Mouse (Mus musculus) bone marrow, adult 2 months (tissue): ENCODE data around the gene Btnl4. TPM values are rescaled to one million over a fixed set of nuclear protein-coding genes. Genes with fewer than 3 reads are reported as not detected.
"Not testable (repeated sequence)": the region's sequence is repeated elsewhere in the genome, so short reads cannot be mapped to it uniquely, and the experiment has no call there.

Experiments used
- H3K27ac ChIP-seq: fragments of 200-500 bp; 2 replicates; pipeline ENCODE4 v1.5.1; 2012; ENCODE audit warnings: low read depth, mild to moderate bottlenecking, control low read depth, inconsistent platforms, low read length; ENCODE audit not compliant: control insufficient read depth, poor library complexity, insufficient read depth
- H3K4me1 ChIP-seq: fragments of 200-500 bp; 2 replicates; pipeline ENCODE4 v1.6.1; 2011; ENCODE audit warnings: low read length; ENCODE audit not compliant: control insufficient read depth, insufficient read depth
- H3K4me3 ChIP-seq: fragments of 200-500 bp; replicated peaks from 2 replicates; pipeline ENCODE3; 2011; ENCODE audit warnings: mild to moderate bottlenecking, low read depth, low read length, control low read depth; ENCODE audit not compliant: control insufficient read depth
- CTCF ChIP-seq: fragments of 200-500 bp; IDR thresholded peaks from 2 replicates; pipeline ENCODE4 v1.5.1; 2011; ENCODE audit warnings: low read length, control low read depth; ENCODE audit not compliant: control insufficient read depth, insufficient read depth
- POLR2A ChIP-seq: fragments of 200-500 bp; IDR thresholded peaks from 2 replicates; pipeline ENCODE4 v1.6.1; 2011; ENCODE audit warnings: low read depth, mild to moderate bottlenecking, control low read depth, low read length, borderline replicate concordance; ENCODE audit not compliant: control insufficient read depth
- WGBS: fragments of 180-500 bp; shearing (Covaris S2); methylation state at CpG from one replicate; pipeline ENCODE4 v1.1.7; 2018; 5-methylcytosine and 5-hydroxymethylcytosine counted together
- polyA plus RNA-seq: library from polyadenylated mRNA; stranded (reverse); fragments of >200 nt; gene quantifications from 2 replicates; pipeline ENCODE4 v1.2.4, GENCODE M21; 2011; ENCODE audit warnings: low replicate concordance; ENCODE audit not compliant: missing spikeins, insufficient read depth, insufficient read length

The Btnl4 gene
- polyA plus RNA-seq, 1 experiment, result 1.2 TPM

DNA sequence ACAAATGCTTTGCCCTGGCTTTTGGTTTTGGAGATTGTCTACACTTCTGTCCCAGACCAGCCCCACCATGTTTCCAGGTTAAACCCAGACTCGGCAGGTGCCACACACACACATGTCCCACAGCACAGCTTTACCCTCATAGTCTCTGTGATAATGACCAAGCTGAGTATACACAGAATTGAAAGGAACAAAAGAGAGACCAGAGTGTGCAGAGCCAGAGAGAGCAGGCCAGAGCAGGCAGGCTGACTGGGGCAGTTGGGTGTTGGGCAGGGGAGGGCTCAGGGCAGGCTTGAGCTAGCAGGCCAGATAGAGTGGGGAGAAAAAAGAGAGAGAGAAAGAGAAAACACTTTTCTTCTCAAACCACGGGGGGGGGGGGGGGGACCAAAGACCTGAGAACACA, 19.4 kb upstream of the Btnl4 start:
- WGBS, result 50% methylated on average over 2 of the region's 2 CpGs
- Histone ChIP-seq H3K4me1 (no peaks in the 10 kb centered on the region; the same call in 1 of the 2 replicates), H3K4me3 (no peak overlapping the region), H3K27ac (no peak overlapping the region)
- no peak for TF ChIP-seq POLR2A
- TF ChIP-seq CTCF, result no peak

DNA sequence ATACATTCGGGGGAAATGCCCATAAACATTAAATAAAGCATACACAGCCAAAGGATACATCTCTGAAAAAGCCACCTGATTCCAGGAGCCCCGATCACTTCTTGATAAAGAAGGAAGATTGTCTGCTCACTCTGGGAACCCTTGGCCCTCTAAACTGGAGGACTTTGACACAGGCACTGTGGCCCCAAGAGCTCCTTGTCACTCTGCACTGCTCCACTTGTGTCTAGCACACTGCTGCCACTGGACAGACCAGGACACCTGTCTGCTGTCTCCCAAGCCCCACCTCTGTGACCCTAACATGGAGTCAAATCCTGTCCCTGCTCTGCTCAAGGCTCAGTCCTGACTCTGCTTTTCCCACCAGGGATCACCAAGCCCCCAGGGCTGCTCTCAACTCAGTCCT, 18.0 kb upstream of the Btnl4 start:
- not testable (repeated sequence) for H3K27ac ChIP-seq, H3K4me3 ChIP-seq, H3K4me1 ChIP-seq
- 78% methylated on average over 2 of the region's 2 CpGs for WGBS

GRCm38 (mm10) chr17:34492796-34493195, 15.7 kb upstream of the Btnl4 start:
- Histone ChIP-seq H3K27ac (no peak overlapping the region), H3K4me1 (no peaks in the 10 kb centered on the region; the same call in 1 of the 2 replicates)
- TF ChIP-seq CTCF (no peak), POLR2A (no peak)

GRCm38 (mm10) chr17:34476427-34476826, 691 bp downstream of the Btnl4 start:
- no peak for TF ChIP-seq CTCF
- TF ChIP-seq POLR2A, result no peak
- Histone ChIP-seq H3K4me3 (no peak overlapping the region), H3K4me1 (no peaks in the 10 kb centered on the region), H3K27ac (no peak overlapping the region)
- 91% methylated on average over 1 of the region's 2 CpGs for WGBS

More at GRCm38 (mm10) chr17:34492796-34493195, 15.7 kb upstream of the Btnl4 start:
- H3K4me3 ChIP-seq, result no peak overlapping the region

DNA sequence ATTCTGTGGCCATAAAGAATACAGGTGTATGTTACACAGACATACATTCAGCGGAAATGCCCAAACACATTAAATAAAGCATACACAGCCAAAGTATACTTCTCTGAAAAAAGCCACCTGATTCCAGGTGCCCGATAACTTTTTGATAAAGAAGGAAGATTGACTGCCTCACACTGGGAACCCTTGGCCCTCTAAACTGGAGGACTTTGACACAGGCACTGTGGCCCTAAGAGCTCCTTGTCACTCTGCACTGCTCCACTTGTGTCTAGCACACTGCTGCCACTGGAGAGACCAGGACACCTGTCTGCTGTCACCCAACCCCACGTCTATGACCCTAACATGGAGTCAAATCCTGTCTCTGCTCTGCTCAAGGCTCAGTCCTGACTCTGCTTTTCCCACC, 2.1 kb downstream of the Btnl4 start:
- no peak for TF ChIP-seq POLR2A
- no peak for TF ChIP-seq CTCF
- WGBS, result 80% methylated on average over 3 of the region's 3 CpGs
- H3K4me3 ChIP-seq, result no peak overlapping the region
- no peak overlapping the region for H3K27ac ChIP-seq
- no peaks in the 10 kb centered on the region for H3K4me1 ChIP-seq

- H3K4me1 ChIP-seq, result no peaks in the 10 kb centered on the region
- 11% methylated on average over 2 of the region's 2 CpGs for WGBS
- H3K4me3 ChIP-seq, result no peak overlapping the region
- TF ChIP-seq POLR2A, result no peak
- no peak for TF ChIP-seq CTCF
- no peak overlapping the region for H3K27ac ChIP-seq
These were observed 6.6 kb downstream of the Btnl4 start for GRCm38 (mm10) chr17:34470491-34470890.

DNA sequence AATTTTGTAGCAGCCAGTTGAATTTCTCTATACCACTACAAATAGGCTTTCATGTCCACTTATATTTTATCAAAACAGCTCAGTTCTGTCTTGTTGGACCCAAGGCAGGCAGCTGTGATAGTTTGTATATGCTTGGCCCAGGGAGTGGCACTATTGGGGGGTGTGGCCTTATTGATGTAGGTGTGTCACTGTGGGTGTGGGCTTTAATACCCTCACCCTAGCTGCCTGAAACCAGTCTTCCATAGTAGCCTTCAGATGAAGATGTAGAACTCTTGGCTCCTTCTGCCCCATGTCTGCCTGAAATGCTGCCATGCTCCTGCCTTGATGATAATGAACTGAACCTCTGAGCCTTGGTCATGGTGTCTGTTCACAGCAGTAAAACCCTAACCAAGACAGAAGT, 11.2 kb downstream of the Btnl4 start:
- not testable (repeated sequence) for H3K4me3 ChIP-seq, H3K27ac ChIP-seq, H3K4me1 ChIP-seq

- Histone ChIP-seq H3K4me1 (peaks cover 3% of the 10 kb centered on the region), H3K27ac (no peak overlapping the region), H3K4me3 (no peak overlapping the region)
- WGBS, result 67% methylated on average over 3 of the region's 3 CpGs
- no peak for TF ChIP-seq POLR2A
- TF ChIP-seq CTCF, result no peak
These were observed 17.9 kb downstream of the Btnl4 start for GRCm38 (mm10) chr17:34459255-34459654.

- 2% methylated on average over 4 of the region's 4 CpGs for WGBS
- peaks cover 3% of the 10 kb centered on the region for H3K4me1 ChIP-seq
- TF ChIP-seq POLR2A (no peak), CTCF (no peak)
- no peak overlapping the region for H3K27ac ChIP-seq
- H3K4me3 ChIP-seq, result no peak overlapping the region
These were observed 19.4 kb downstream of the Btnl4 start for GRCm38 (mm10) chr17:34457668-34458067.

GRCm38 (mm10) chr17:34448473-34449041, 28.6 kb downstream of the Btnl4 start:
- TF ChIP-seq POLR2A (no peak), CTCF (no peak)
- peaks cover 5% of the 10 kb centered on the region for H3K4me1 ChIP-seq
- no peak overlapping the region for H3K4me3 ChIP-seq
- 11% methylated on average over 6 of the region's 6 CpGs for WGBS
- H3K27ac ChIP-seq, result no peak overlapping the region
